Mouse (Mus musculus) lung, postnatal 0 days (tissue): ENCODE measurements around the gene Npepps. TPM values are rescaled to one million over a fixed set of nuclear protein-coding genes. Genes with fewer than 3 reads are reported as not detected.

Experiments
- ATAC-seq: fragments of 200-750 bp; cut with Nextera tagmentation; 2 replicates; pipeline ENCODE4 v1.8.0; 2017; ENCODE audit warnings: moderate library complexity
- DNase-seq: peaks from one replicate; pipeline ENCODE4 v3.0.0-alpha.2; 2016; ENCODE audit warnings: low spot score
- H3K27ac ChIP-seq: fragments of 300-500 bp; sonication (generic); 2 replicates; pipeline ENCODE4 v1.5.1; 2014; ENCODE audit warnings: antibody characterized with exemption, mild to moderate bottlenecking, low read length, mixed read lengths
- H3K27me3 ChIP-seq: fragments of 300-500 bp; sonication (generic); replicated peaks from 2 replicates; pipeline ENCODE4 v1.6.1; 2014; ENCODE audit warnings: low read length, mixed read lengths; ENCODE audit not compliant: insufficient read depth
- H3K36me3 ChIP-seq: fragments of 300-500 bp; sonication (generic); 2 replicates; pipeline ENCODE4 v1.6.1; 2014; ENCODE audit warnings: low read length, mixed read lengths; ENCODE audit not compliant: insufficient read depth
- H3K4me1 ChIP-seq: fragments of 300-500 bp; sonication (generic); 2 replicates; pipeline ENCODE4 v1.6.1; 2014; ENCODE audit warnings: antibody characterized with exemption, low read depth, low read length, mixed read lengths; ENCODE audit not compliant: insufficient read depth
- H3K4me2 ChIP-seq: fragments of 300-500 bp; sonication (generic); replicated peaks from 2 replicates; pipeline ENCODE4 v1.6.1; 2014; ENCODE audit warnings: low read depth, mild to moderate bottlenecking, low read length, moderate library complexity, mixed read lengths
- H3K4me3 ChIP-seq: fragments of 300-500 bp; sonication (generic); 2 replicates; pipeline ENCODE4 v1.5.1; 2014; ENCODE audit warnings: low read depth, low read length
- H3K9ac ChIP-seq: fragments of 300-500 bp; sonication (generic); replicated peaks from 2 replicates; pipeline ENCODE4 v1.6.1; 2014; ENCODE audit warnings: low read depth, mild to moderate bottlenecking
- H3K9me3 ChIP-seq: fragments of 300-500 bp; sonication (generic); 2 replicates; pipeline ENCODE4 v1.6.1; 2016; ENCODE audit warnings: low read length, mixed read lengths
- CTCF ChIP-seq: IDR thresholded peaks from 2 replicates; pipeline ENCODE4 v1.5.1; 2016; ENCODE audit warnings: antibody characterized with exemption, mild to moderate bottlenecking
- EP300 ChIP-seq: IDR thresholded peaks from 2 replicates; pipeline ENCODE4 v1.6.1; 2016; ENCODE audit warnings: antibody characterized with exemption, mild to moderate bottlenecking, control low read depth
- WGBS: fragments of 180-500 bp; shearing (Covaris S2); extraction: QIAGEN DNeasy Blood & Tissue Kit; methylation state at CpG from one replicate; pipeline ENCODE4 v1.1.7; 2014; 5-methylcytosine and 5-hydroxymethylcytosine counted together
- polyA plus RNA-seq: library from polyadenylated mRNA; unstranded; fragments of >200 nt; fragmentation: Nextera tagmentation; extraction: Ambion mirVana; gene quantifications from 2 replicates; pipeline ENCODE4 v1.2.1, GENCODE M21; 2015

Npepps gene
- polyA plus RNA-seq, 1 experiment from 2014 or later = 47.5 TPM

- no peaks in the 10 kb centered on the region for H3K27me3 ChIP-seq
- DNase-seq (no peak), ATAC-seq (no peak)
- H3K4me1 ChIP-seq = no peaks in the 10 kb centered on the region
- WGBS = 83% methylated on average over 9 of the region's 9 CpGs
- H3K9ac ChIP-seq = no peak overlapping the region
- no peak overlapping the region for H3K4me3 ChIP-seq
- no peak overlapping the region for H3K4me2 ChIP-seq
- no peaks in the 10 kb centered on the region for H3K9me3 ChIP-seq
- no peak overlapping the region for H3K27ac ChIP-seq
- H3K36me3 ChIP-seq = peaks cover 44% of the 10 kb centered on the region
- TF ChIP-seq CTCF (no peak), EP300 (no peak)
Observed at GRCm38 (mm10) chr11:97210728-97211400, 69.6 kb downstream of the Npepps start.

- Histone ChIP-seq H3K27ac (no peak overlapping the region), H3K4me1 (no peaks in the 10 kb centered on the region), H3K36me3 (peaks cover 23% of the 10 kb centered on the region), H3K4me3 (no peak overlapping the region), H3K27me3 (no peaks in the 10 kb centered on the region), H3K9me3 (no peaks in the 10 kb centered on the region), H3K4me2 (no peak overlapping the region), H3K9ac (no peak overlapping the region)
- TF ChIP-seq CTCF (no peak), EP300 (no peak)
- 70% methylated on average over 8 of the region's 8 CpGs for WGBS
- peak; percentile 39 for DNase-seq
- ATAC-seq = peak; percentile 47
Observed at GRCm38 (mm10) chr11:97207011-97207422, 73.4 kb downstream of the Npepps start.

GRCm38 (mm10) chr11:97199519-97199918 is 80.9 kb downstream of the Npepps start:
- Histone ChIP-seq H3K27me3 (no peaks in the 10 kb centered on the region), H3K27ac (no peak overlapping the region), H3K4me2 (no peak overlapping the region), H3K4me1 (no peaks in the 10 kb centered on the region), H3K9me3 (no peaks in the 10 kb centered on the region), H3K4me3 (no peak overlapping the region), H3K9ac (no peak overlapping the region), H3K36me3 (no peaks in the 10 kb centered on the region)
- ATAC-seq = no peak
- 73% methylated on average over 6 of the region's 6 CpGs for WGBS
- no peak for TF ChIP-seq CTCF
- TF ChIP-seq EP300 = no peak
- no peak for DNase-seq

- TF ChIP-seq CTCF = peak; percentile 77
- no peak for TF ChIP-seq EP300
- DNase-seq (peak; percentile 56), ATAC-seq (no peak)
- Histone ChIP-seq H3K9me3 (no peaks in the 10 kb centered on the region), H3K27me3 (no peaks in the 10 kb centered on the region), H3K4me3 (no peak overlapping the region), H3K27ac (no peak overlapping the region), H3K36me3 (no peaks in the 10 kb centered on the region), H3K9ac (no peak overlapping the region), H3K4me1 (no peaks in the 10 kb centered on the region), H3K4me2 (no peak overlapping the region)
- 15% methylated on average over 5 of the region's 5 CpGs for WGBS
Observed at GRCm38 (mm10) chr11:97198601-97199000, 81.8 kb downstream of the Npepps start.

GRCm38 (mm10) chr11:97197021-97197420 is 83.4 kb downstream of the Npepps start:
- ATAC-seq = no peak
- Histone ChIP-seq H3K27me3 (no peaks in the 10 kb centered on the region), H3K4me1 (no peaks in the 10 kb centered on the region), H3K4me2 (no peak overlapping the region), H3K4me3 (no peak overlapping the region), H3K36me3 (no peaks in the 10 kb centered on the region), H3K27ac (no peak overlapping the region), H3K9ac (no peak overlapping the region), H3K9me3 (no peaks in the 10 kb centered on the region)
- TF ChIP-seq CTCF = no peak
- 65% methylated on average over 8 of the region's 8 CpGs for WGBS
- no peak for DNase-seq

- ATAC-seq (no peak), DNase-seq (no peak)
- Histone ChIP-seq H3K9me3 (no peaks in the 10 kb centered on the region), H3K4me2 (no peak overlapping the region), H3K4me3 (no peak overlapping the region), H3K9ac (no peak overlapping the region), H3K27me3 (no peaks in the 10 kb centered on the region), H3K36me3 (no peaks in the 10 kb centered on the region), H3K4me1 (no peaks in the 10 kb centered on the region), H3K27ac (no peak overlapping the region)
- TF ChIP-seq CTCF (no peak), EP300 (no peak)
- WGBS = 67% methylated on average over 12 of the region's 12 CpGs
Observed at GRCm38 (mm10) chr11:97196541-97196940, 83.9 kb downstream of the Npepps start.

GRCm38 (mm10) chr11:97192621-97192951 is 87.9 kb downstream of the Npepps start:
- DNase-seq (no peak), ATAC-seq (no peak)
- no peaks in the 10 kb centered on the region for H3K9me3 ChIP-seq
- no peak overlapping the region for H3K4me2 ChIP-seq
- H3K36me3 ChIP-seq = no peaks in the 10 kb centered on the region
- no peaks in the 10 kb centered on the region for H3K27me3 ChIP-seq
- H3K9ac ChIP-seq = no peak overlapping the region
- H3K4me3 ChIP-seq = no peak overlapping the region
- H3K4me1 ChIP-seq = no peaks in the 10 kb centered on the region
- no peak overlapping the region for H3K27ac ChIP-seq
- TF ChIP-seq EP300 = no peak
- TF ChIP-seq CTCF = peak; percentile 29; the same call in 1 of the 2 replicates
